ENCODE assay signal across 14 mouse cellular contexts in the genomic region with DNA sequence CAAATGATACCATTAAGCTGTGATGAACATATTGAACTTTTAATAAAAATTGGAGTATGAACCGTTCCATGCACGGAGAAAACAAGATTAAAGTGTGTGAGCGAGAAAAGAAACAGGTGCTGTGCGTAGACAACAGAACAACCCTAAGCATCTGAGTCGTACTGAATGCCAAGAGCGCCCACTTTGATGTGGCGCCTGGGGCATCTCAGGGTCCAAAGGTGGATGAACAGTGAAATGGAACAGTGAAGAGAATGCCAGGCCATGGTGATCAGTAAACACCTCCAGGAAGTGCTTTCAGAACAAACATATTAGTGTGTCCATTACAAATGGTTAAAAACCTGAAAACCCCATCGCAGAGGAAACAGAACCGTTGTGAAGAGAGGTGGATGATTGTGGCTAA.
"Had no signal": no experiment of that assay in that cellular context is flagged by ENCODE, and none has a peak within 500 bp of the region (broad histone marks: within the 10 kb centered on the region; RNA-seq: fewer than 3 reads in every experiment).

No protein-coding gene starts in this region.

- H3K4me2 ChIP-seq: limb, embryonic 13.5 days; midbrain, embryonic 15.5 days; neural tube, embryonic 12.5 days had no signal

- DNase-seq: left cerebral cortex, postnatal 4 days; lung, adult 2 months; lung, postnatal 36 days; right cerebral cortex, postnatal 25 days; thymus, postnatal 4 days had no signal

- H3K9ac ChIP-seq: limb, embryonic 13.5 days; liver, embryonic 14.5 days; midbrain, embryonic 15.5 days; neural tube, embryonic 12.5 days had no signal

- H3K4me1 ChIP-seq: limb, embryonic 13.5 days; midbrain, embryonic 15.5 days had no signal

- H3K27ac ChIP-seq: limb, embryonic 13.5 days; liver, embryonic 14.5 days; midbrain, embryonic 15.5 days; neural tube, embryonic 12.5 days; stomach, postnatal 0 days had no signal

- H3K9me3 ChIP-seq: limb, embryonic 13.5 days; midbrain, embryonic 15.5 days; neural tube, embryonic 12.5 days had no signal

- H3K27me3 ChIP-seq: limb, embryonic 13.5 days; midbrain, embryonic 15.5 days; neural tube, embryonic 12.5 days had no signal

- H3K4me3 ChIP-seq: limb, embryonic 13.5 days; midbrain, embryonic 15.5 days; neural tube, embryonic 12.5 days had no signal

- H3K36me3 ChIP-seq: limb, embryonic 13.5 days; midbrain, embryonic 15.5 days; neural tube, embryonic 12.5 days had no signal

- ATAC-seq: hindbrain, embryonic 16.5 days; inflammation-experienced regulatory T-cells, adult 6 months; intestine, postnatal 0 days; lung, postnatal 0 days; midbrain, embryonic 15.5 days had no signal
